Mouse (Mus musculus) gastrocnemius, postnatal 36 days (tissue): ENCODE data around the gene Fam3b. TPM values are rescaled to one million over a fixed set of nuclear protein-coding genes. Genes with fewer than 3 reads are reported as not detected.

ENCODE experiments used
- DNase-seq, 2 experiments: peaks; one replicate each; pipeline ENCODE4 v3.0.0; 2022
- intact Hi-C: fragments of 180-260 bp; cut with DNase I; formaldehyde crosslinking; loops from one replicate; pipeline ENCODE4 v1.15.1; 2025
- total RNA-seq, 2 experiments: library from RNA; stranded (reverse); gene quantifications; 2 replicates each; pipeline ENCODE4 v1.2.3; 2021

Fam3b gene
- total RNA-seq, 2 experiments from 2014 or later: not detected

GRCm38 (mm10) chr16:97496026-97496425 lies 18.6 kb downstream of the Fam3b start:
- no peak for DNase-seq
- intact Hi-C loops: no loop called here

- intact Hi-C loops: no loop called here
- no peak for DNase-seq
Observed at GRCm38 (mm10) chr16:97492369-97492768, 22.2 kb downstream of the Fam3b start.

GRCm38 (mm10) chr16:97478655-97479054 lies 36.0 kb downstream of the Fam3b start:
- no peak for DNase-seq
- intact Hi-C loops: no loop called here

- intact Hi-C loops: no loop called here
- DNase-seq: no peak
Observed at GRCm38 (mm10) chr16:97476524-97476923, 38.1 kb downstream of the Fam3b start.

GRCm38 (mm10) chr16:97475581-97475980 lies 39.0 kb downstream of the Fam3b start:
- DNase-seq: peak in 1 of 2 experiments; percentile 9
- intact Hi-C loops: no loop called here

- intact Hi-C loops: no loop called here
- DNase-seq: no peak
Observed at GRCm38 (mm10) chr16:97474671-97475070, 39.9 kb downstream of the Fam3b start.

- intact Hi-C loops: loop anchor here (5.0 kb wide), 1 partner anchor 156 kb away; no protein-coding TSS in a partner anchor
- no peak for DNase-seq
Observed at GRCm38 (mm10) chr16:97467993-97468791, 46.4 kb downstream of the Fam3b start.

GRCm38 (mm10) chr16:97467472-97467871 lies 47.1 kb downstream of the Fam3b start:
- intact Hi-C loops: loop anchor here (5.0 kb wide), 1 partner anchor 155 kb away; no protein-coding TSS in a partner anchor
- no peak for DNase-seq

- DNase-seq: no peak
- intact Hi-C loops: loop anchor here (5.0 kb wide), 1 partner anchor 154 kb away; no protein-coding TSS in a partner anchor
Observed at GRCm38 (mm10) chr16:97466182-97466957, 48.2 kb downstream of the Fam3b start.

GRCm38 (mm10) chr16:97462481-97463181 lies 52.0 kb downstream of the Fam3b start, which contains the start of gene Mx1:
Mx1 (minus strand) TSS chr16:97462907.
- DNase-seq: no peak
- intact Hi-C loops: no loop called here

- no peak for DNase-seq
- intact Hi-C loops: no loop called here
Observed at GRCm38 (mm10) chr16:97461271-97461670, 53.3 kb downstream of the Fam3b start.

GRCm38 (mm10) chr16:97459831-97460230 lies 54.8 kb downstream of the Fam3b start:
- intact Hi-C loops: no loop called here
- DNase-seq: no peak

GRCm38 (mm10) chr16:97447386-97447785 lies 67.2 kb downstream of the Fam3b start:
- intact Hi-C loops: loop anchor here (10.0 kb wide), 1 partner anchor 117 kb away; no protein-coding TSS in a partner anchor
- DNase-seq: no peak

GRCm38 (mm10) chr16:97443670-97444263 lies 70.8 kb downstream of the Fam3b start:
- DNase-seq: no peak
- intact Hi-C loops: loop anchor here (10.0 kb wide), 1 partner anchor 121 kb away; no protein-coding TSS in a partner anchor

GRCm38 (mm10) chr16:97441967-97442366 lies 72.6 kb downstream of the Fam3b start:
- intact Hi-C loops: loop anchor here (10.0 kb wide), 1 partner anchor 123 kb away; no protein-coding TSS in a partner anchor
- DNase-seq: no peak

GRCm38 (mm10) chr16:97438191-97438590 lies 76.4 kb downstream of the Fam3b start:
- intact Hi-C loops: no loop called here

GRCm38 (mm10) chr16:97437448-97438056 lies 77.1 kb downstream of the Fam3b start:
- DNase-seq: no peak
- intact Hi-C loops: no loop called here

More at GRCm38 (mm10) chr16:97438191-97438590, 76.4 kb downstream of the Fam3b start:
- DNase-seq: no peak

- intact Hi-C loops: no loop called here
- DNase-seq: no peak
Observed at GRCm38 (mm10) chr16:97434206-97434605, 80.4 kb downstream of the Fam3b start.

GRCm38 (mm10) chr16:97431328-97431727 lies 83.3 kb downstream of the Fam3b start:
- DNase-seq: peak; percentile 21 to 42
- intact Hi-C loops: no loop called here

GRCm38 (mm10) chr16:97430091-97430490 lies 84.5 kb downstream of the Fam3b start:
- DNase-seq: no peak
- intact Hi-C loops: no loop called here
